Mouse (Mus musculus) cerebellum, postnatal 4 days (tissue): ENCODE data around the gene Zfp106.

ENCODE experiments used
- DNase-seq, 2 experiments: peaks; one replicate each; pipeline ENCODE4 v3.0.0; 2022; ENCODE audit warnings: low spot score in 2 of 2, mixed read lengths in 1 of 2

Gene Zfp106

GRCm38 (mm10) chr2:120556868-120557267, 6.8 kb downstream of the Zfp106 start:
- DNase-seq, result no peak

GRCm38 (mm10) chr2:120544732-120545131, 18.9 kb downstream of the Zfp106 start:
- DNase-seq, result no peak

GRCm38 (mm10) chr2:120539778-120540208, 23.9 kb downstream of the Zfp106 start:
- DNase-seq, result peak in 1 of 2 experiments; percentile 57

- no peak for DNase-seq
Observed at GRCm38 (mm10) chr2:120539333-120539732, 24.3 kb downstream of the Zfp106 start.

GRCm38 (mm10) chr2:120531223-120531622, 32.4 kb downstream of the Zfp106 start:
- DNase-seq, result no peak

- DNase-seq, result no peak
Observed at GRCm38 (mm10) chr2:120529531-120529930, 34.1 kb downstream of the Zfp106 start.

- DNase-seq, result no peak
Observed at GRCm38 (mm10) chr2:120526771-120527170, 36.9 kb downstream of the Zfp106 start.

GRCm38 (mm10) chr2:120518547-120519210, 45.0 kb downstream of the Zfp106 start:
- no peak for DNase-seq

GRCm38 (mm10) chr2:120514181-120514580, 49.5 kb downstream of the Zfp106 start:
- no peak for DNase-seq

- DNase-seq, result no peak
Observed at GRCm38 (mm10) chr2:120503992-120504391, 59.7 kb downstream of the Zfp106 start.

- no peak for DNase-seq
Observed at GRCm38 (mm10) chr2:120503094-120503493, 60.5 kb downstream of the Zfp106 start.

- peak in 1 of 2 experiments; percentile 11 for DNase-seq
Observed at GRCm38 (mm10) chr2:120502605-120502990, 61.0 kb downstream of the Zfp106 start.

- DNase-seq, result no peak
Observed at GRCm38 (mm10) chr2:120501931-120502604, 61.6 kb downstream of the Zfp106 start.

- no peak for DNase-seq
Observed at GRCm38 (mm10) chr2:120501136-120501918, 62.3 kb downstream of the Zfp106 start.

- no peak for DNase-seq
Observed at GRCm38 (mm10) chr2:120499971-120500471, 63.6 kb downstream of the Zfp106 start.

- DNase-seq, result no peak
Observed at GRCm38 (mm10) chr2:120496511-120496910, 67.1 kb downstream of the Zfp106 start.

GRCm38 (mm10) chr2:120493254-120493653, 70.4 kb downstream of the Zfp106 start:
- DNase-seq, result no peak

- no peak for DNase-seq
Observed at GRCm38 (mm10) chr2:120484241-120484640, 79.4 kb downstream of the Zfp106 start.

- no peak for DNase-seq
Observed at GRCm38 (mm10) chr2:120482506-120483389, 80.9 kb downstream of the Zfp106 start.

- DNase-seq, result no peak
Observed at GRCm38 (mm10) chr2:120481921-120482320, 81.7 kb downstream of the Zfp106 start.

- peak; percentile 39 to 63 for DNase-seq
Observed at GRCm38 (mm10) chr2:120478600-120478999, 85.0 kb downstream of the Zfp106 start.
